Comparison of ENCODE assay signal across 9 mouse cellular contexts in the genomic region with DNA sequence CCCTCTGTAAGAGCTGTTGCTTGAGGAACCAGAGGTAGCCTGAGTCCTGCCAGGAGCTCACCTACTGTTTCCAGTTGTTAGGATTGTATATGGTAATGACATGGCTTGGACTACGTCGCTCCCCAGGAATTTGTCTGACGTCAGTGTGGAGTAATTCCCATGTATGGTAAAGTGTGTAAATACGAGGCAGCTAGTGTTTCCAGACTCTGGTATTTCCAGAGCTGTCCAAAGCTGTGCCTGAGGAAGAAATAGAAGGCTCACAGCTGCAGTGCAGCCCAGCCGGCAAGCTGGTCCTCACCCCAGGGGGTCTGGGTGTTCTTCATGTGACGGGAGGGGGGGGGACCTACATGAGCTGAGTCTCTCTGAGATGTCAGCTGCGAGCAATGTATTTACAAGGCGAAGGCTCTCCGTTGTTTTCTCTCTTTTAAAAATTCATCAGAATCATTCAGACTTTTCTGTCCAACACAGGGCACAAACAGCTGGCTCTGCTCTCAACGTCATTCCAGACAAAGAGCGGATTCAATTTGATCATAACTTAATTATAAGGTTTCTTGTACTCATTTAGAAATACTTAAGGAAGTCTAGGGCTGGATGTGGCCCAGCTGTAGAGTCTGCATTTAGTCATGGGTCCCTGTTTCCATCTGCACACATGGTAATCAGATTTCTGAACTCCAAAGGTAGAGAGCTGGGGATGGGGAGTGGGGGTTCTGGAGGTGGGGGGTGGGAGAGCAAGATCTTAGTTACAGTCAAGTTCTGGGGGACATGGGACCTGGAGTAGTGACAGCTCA. TPM values are rescaled to one million over a fixed set of nuclear protein-coding genes. Genes with fewer than 3 reads are reported as not detected.
DNase-seq lines count a peak whose midpoint lies in the region; ATAC-seq and TF ChIP-seq lines count a peak whose summit lies in the region.
"Had no signal": no experiment of that assay in that cellular context is flagged by ENCODE, and none has a peak within 500 bp of the region (broad histone marks: within the 10 kb centered on the region; RNA-seq: fewer than 3 reads in every experiment).

No protein-coding gene starts in this region.

- no peaks in the 10 kb centered on the region for H3K27me3 ChIP-seq in heart, embryonic 13.5 days (replicated peaks)

- peaks cover 85% of the 10 kb centered on the region for H3K4me1 ChIP-seq in heart, embryonic 13.5 days
- H3K4me1 ChIP-seq in embryonic fibroblast, embryonic 13.5 days (ENCODE audit: control insufficient read depth, insufficient read depth, low read length): peaks cover 31% of the 10 kb centered on the region

- peak; percentile 42; the same call in 1 of the 2 replicates for ATAC-seq in heart, embryonic 13.5 days (ENCODE audit: extremely low read depth, insufficient number of reproducible peaks, low FRiP score, low TSS enrichment)
- no peak for ATAC-seq in granulocyte monocyte progenitor cell, adult 5-6 weeks (replicated peaks; ENCODE audit: poor library complexity, severe bottlenecking)

- peak overlapping the region; percentile 87 for H3K4me2 ChIP-seq in heart, embryonic 13.5 days

- TF ChIP-seq CTCF in embryonic fibroblast, embryonic 13.5 days (IDR thresholded peaks at IDR 0.05; ENCODE audit: borderline replicate concordance, insufficient read depth, low read length): no peak

- H3K9me3 ChIP-seq in heart, embryonic 13.5 days: no peaks in the 10 kb centered on the region

- 16% methylated on average over 11 of the region's 11 CpGs for WGBS in heart, embryonic 13.5 days

- no peak for DNase-seq in heart, adult 9 months (ENCODE audit: low spot score in 2 of 2)
- DNase-seq in kidney, postnatal 10 days: peak; percentile 71
- DNase-seq in neural tube, embryonic 10.5 days (ENCODE audit: extremely low spot score, low spot score): peak; percentile 49
- no peak for DNase-seq in testis, postnatal 14 days (ENCODE audit: low spot score)
- no peak for DNase-seq in adipocyte (ENCODE audit: low spot score)

- peak overlapping the region; percentile 86 for H3K4me3 ChIP-seq in heart, embryonic 13.5 days
- no peak overlapping the region for H3K4me3 ChIP-seq in embryonic fibroblast, embryonic 13.5 days (ENCODE audit: insufficient read depth, low read length)

- H3K27ac ChIP-seq in heart, embryonic 13.5 days (replicated peaks): peak overlapping the region; percentile 98
- H3K27ac ChIP-seq in embryonic fibroblast, embryonic 13.5 days (ENCODE audit: insufficient read depth, low read length): peak overlapping the region; percentile 94

- H3K9ac ChIP-seq in heart, embryonic 13.5 days: peak overlapping the region; percentile 96

- H3K36me3 ChIP-seq in heart, embryonic 13.5 days: peaks cover 12% of the 10 kb centered on the region

- peak; percentile 54; the same call in 1 of the 2 replicates for TF ChIP-seq POLR2A in embryonic fibroblast, embryonic 13.5 days (IDR thresholded peaks at IDR 0.05; ENCODE audit: low read depth, low read length)

RNA-seq across cellular contexts. Expression of a gene that starts 12.2 kb away (rescaled TPM):
- 207 and 208 TPM in 2 replicates for polyA plus RNA-seq in heart, embryonic 13.5 days (2015; fragmentation: Nextera tagmentation; extraction: Ambion mirVana)
- 453 and 629 TPM in 2 replicates for polyA plus RNA-seq in embryonic fibroblast, embryonic 13.5 days (2011; ENCODE audit: insufficient read length, low read depth, missing spikeins)
- total RNA-seq in granulocyte monocyte progenitor cell, adult 5-6 weeks (2014; fragmentation: Nextera tagmentation): 130 and 138 TPM in 2 replicates
- total RNA-seq in granulocyte monocyte progenitor cell, adult 5-6 weeks (2017): 104 and 135 TPM in 2 replicates

RNA-seq across cellular contexts. Expression of a gene that starts 33.8 kb away (rescaled TPM):
- polyA plus RNA-seq in heart, embryonic 13.5 days (2015; fragmentation: Nextera tagmentation; extraction: Ambion mirVana): 67.1 and 75.3 TPM in 2 replicates
- polyA plus RNA-seq in embryonic fibroblast, embryonic 13.5 days (2011; ENCODE audit: insufficient read length, low read depth, missing spikeins): 147 and 179 TPM in 2 replicates
- total RNA-seq in granulocyte monocyte progenitor cell, adult 5-6 weeks (2014; fragmentation: Nextera tagmentation): 1.9 TPM in 1 of 2 replicates, not detected in the other
- total RNA-seq in granulocyte monocyte progenitor cell, adult 5-6 weeks (2017): 0.17 and 1.0 TPM in 2 replicates

RNA-seq across cellular contexts. Expression of a gene that starts 47.1 kb away (rescaled TPM):
- 3,602 and 4,207 TPM in 2 replicates for polyA plus RNA-seq in heart, embryonic 13.5 days (2015; fragmentation: Nextera tagmentation; extraction: Ambion mirVana)
- polyA plus RNA-seq in embryonic fibroblast, embryonic 13.5 days (2011; ENCODE audit: insufficient read length, low read depth, missing spikeins): 1.1 and 1.5 TPM in 2 replicates
- not detected in 2 replicates for total RNA-seq in granulocyte monocyte progenitor cell, adult 5-6 weeks (2014; fragmentation: Nextera tagmentation)
- total RNA-seq in granulocyte monocyte progenitor cell, adult 5-6 weeks (2017): not detected in 2 replicates
- polyA plus RNA-seq: liver, adult 2 months had no signal

Comparison
In these comparisons a context has a peak if more than half of its experiments do, and no peak if none do; other contexts are left out.
1. DNase-seq: peak in kidney, postnatal 10 days (single experiment) and neural tube, embryonic 10.5 days (single experiment); none in heart, adult 9 months (0 of 2), testis, postnatal 14 days (single experiment) and adipocyte (single experiment).
2. RNA of a gene that starts 47.1 kb away (polyA plus RNA-seq): 3,602 to 4,207 TPM in heart, embryonic 13.5 days; 1.1 to 1.5 TPM in embryonic fibroblast, embryonic 13.5 days; every median in the first group is over 1,000 times any median in the second.